Comparison of ENCODE assay signal across 13 mouse cellular contexts in the genomic region with DNA sequence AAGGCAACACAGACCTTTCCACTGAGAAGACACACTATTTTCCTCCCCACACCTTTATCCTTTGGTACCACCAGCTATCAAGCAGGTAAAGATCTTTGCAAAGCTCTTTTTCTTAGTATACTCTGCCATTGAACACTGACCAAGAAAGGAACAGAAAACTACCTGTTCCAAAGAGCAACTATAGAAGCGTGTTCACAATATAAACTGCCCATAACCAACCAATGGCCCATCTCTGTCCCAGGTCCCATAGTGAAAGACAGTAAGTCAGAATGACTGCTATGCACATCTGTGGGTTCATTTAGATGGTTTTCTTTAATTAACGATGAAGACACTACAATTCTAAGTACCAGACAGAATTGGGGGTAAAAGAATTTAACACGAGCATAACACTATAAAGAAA. TPM values are rescaled to one million over a fixed set of nuclear protein-coding genes. Genes with fewer than 3 reads are reported as not detected.
DNase-seq lines count a peak whose midpoint lies in the region; ATAC-seq and TF ChIP-seq lines count a peak whose summit lies in the region.
"Had no signal": no experiment of that assay in that cellular context is flagged by ENCODE, and none has a peak within 500 bp of the region (broad histone marks: within the 10 kb centered on the region; RNA-seq: fewer than 3 reads in every experiment).

Gm9747 (plus strand) TSS at position 301 of the 400 bp plus-strand sequence.

- no peak within 1 kb of the TSS for H3K9ac ChIP-seq in hindbrain, postnatal 0 days (replicated peaks; ENCODE audit: low read length)
- H3K9ac ChIP-seq in forebrain, embryonic 14.5 days (ENCODE audit: low read length): no peak within 1 kb of the TSS
- H3K9ac ChIP-seq in midbrain, embryonic 11.5 days (ENCODE audit: low read length): no peak within 1 kb of the TSS

- H3K4me1 ChIP-seq in hindbrain, embryonic 10.5 days (replicated peaks): peaks cover 3% of the 10 kb centered on the region; the same call in 1 of the 2 replicates
- H3K4me1 ChIP-seq in hindbrain, postnatal 0 days (ENCODE audit: insufficient read depth, low read length): no peaks in the 10 kb centered on the region
- no peaks in the 10 kb centered on the region for H3K4me1 ChIP-seq in embryonic facial prominence, embryonic 10.5 days
- no peaks in the 10 kb centered on the region for H3K4me1 ChIP-seq in forebrain, embryonic 14.5 days (ENCODE audit: control insufficient read depth, insufficient read depth, low read length)
- H3K4me1 ChIP-seq in midbrain, embryonic 11.5 days (ENCODE audit: control insufficient read depth, insufficient read depth, low read length): no peaks in the 10 kb centered on the region

- no peaks in the 10 kb centered on the region for H3K27me3 ChIP-seq in hindbrain, embryonic 10.5 days (ENCODE audit: insufficient read depth, poor library complexity, severe bottlenecking)
- H3K27me3 ChIP-seq in hindbrain, postnatal 0 days (ENCODE audit: insufficient read depth, low read length): no peaks in the 10 kb centered on the region
- H3K27me3 ChIP-seq in embryonic facial prominence, embryonic 10.5 days (replicated peaks; ENCODE audit: low read depth, poor library complexity, severe bottlenecking): no peaks in the 10 kb centered on the region
- no peaks in the 10 kb centered on the region for H3K27me3 ChIP-seq in forebrain, embryonic 14.5 days (replicated peaks; ENCODE audit: control insufficient read depth, insufficient read depth, low read length)
- no peaks in the 10 kb centered on the region for H3K27me3 ChIP-seq in midbrain, embryonic 11.5 days (ENCODE audit: control insufficient read depth, insufficient read depth, low read length)

- H3K4me2 ChIP-seq in hindbrain, postnatal 0 days (ENCODE audit: low read depth, low read length): no peak within 1 kb of the TSS
- no peak within 1 kb of the TSS for H3K4me2 ChIP-seq in forebrain, embryonic 14.5 days (ENCODE audit: low read length)
- no peak within 1 kb of the TSS for H3K4me2 ChIP-seq in midbrain, embryonic 11.5 days

- no peak for TF ChIP-seq CTCF in hindbrain, postnatal 0 days (IDR thresholded peaks at IDR 0.05; ENCODE audit: low read depth)

- no peak for DNase-seq in hindbrain, embryonic 10.5 days (ENCODE audit: low spot score)
- DNase-seq in hindbrain, postnatal 0 days (ENCODE audit: low spot score): no peak
- no peak for DNase-seq in embryonic facial prominence, embryonic 10.5 days (ENCODE audit: low spot score)
- DNase-seq in forebrain, embryonic 14.5 days (ENCODE audit: low spot score): no peak
- DNase-seq in midbrain, embryonic 11.5 days (ENCODE audit: low spot score, missing footprints): no peak
- DNase-seq in gastrocnemius, adult 8-10 months (ENCODE audit: low spot score in 2 of 2): no peak
- no peak for DNase-seq in layer of hippocampus, adult 9-11 months
- DNase-seq: kidney, adult 2 months; right cerebral cortex, adult 18-20 months had no signal

- H3K36me3 ChIP-seq in hindbrain, embryonic 10.5 days: peaks cover 24% of the 10 kb centered on the region
- peaks cover 10% of the 10 kb centered on the region; the same call in 1 of the 2 replicates for H3K36me3 ChIP-seq in hindbrain, postnatal 0 days (ENCODE audit: insufficient read depth, low read length)
- H3K36me3 ChIP-seq in embryonic facial prominence, embryonic 10.5 days (replicated peaks): peaks cover 36% of the 10 kb centered on the region
- peaks cover 17% of the 10 kb centered on the region; the same call in 1 of the 2 replicates for H3K36me3 ChIP-seq in forebrain, embryonic 14.5 days (ENCODE audit: control insufficient read depth, insufficient read depth, low read length)
- H3K36me3 ChIP-seq in midbrain, embryonic 11.5 days (ENCODE audit: control insufficient read depth, insufficient read depth, low read length): no peaks in the 10 kb centered on the region

- ATAC-seq in hindbrain, postnatal 0 days: no peak
- no peak for ATAC-seq in forebrain, embryonic 14.5 days
- no peak for ATAC-seq in midbrain, embryonic 11.5 days (ENCODE audit: low FRiP score)
- ATAC-seq in granulocyte monocyte progenitor cell, adult 5-6 weeks (replicated peaks; ENCODE audit: poor library complexity, severe bottlenecking): no peak

- no peak within 1 kb of the TSS for H3K4me3 ChIP-seq in hindbrain, embryonic 10.5 days
- H3K4me3 ChIP-seq in hindbrain, postnatal 0 days (ENCODE audit: low read length): no peak within 1 kb of the TSS
- H3K4me3 ChIP-seq in embryonic facial prominence, embryonic 10.5 days: no peak within 1 kb of the TSS
- no peak within 1 kb of the TSS for H3K4me3 ChIP-seq in forebrain, embryonic 14.5 days (ENCODE audit: low read depth, low read length)
- H3K4me3 ChIP-seq in midbrain, embryonic 11.5 days (ENCODE audit: low read depth, low read length): no peak within 1 kb of the TSS

- H3K9me3 ChIP-seq in hindbrain, embryonic 10.5 days: no peaks in the 10 kb centered on the region
- no peaks in the 10 kb centered on the region for H3K9me3 ChIP-seq in hindbrain, postnatal 0 days (ENCODE audit: low read length)
- H3K9me3 ChIP-seq in embryonic facial prominence, embryonic 10.5 days: no peaks in the 10 kb centered on the region
- H3K9me3 ChIP-seq in forebrain, embryonic 14.5 days (replicated peaks; ENCODE audit: control insufficient read depth, low read length): no peaks in the 10 kb centered on the region
- no peaks in the 10 kb centered on the region for H3K9me3 ChIP-seq in midbrain, embryonic 11.5 days (ENCODE audit: control insufficient read depth, low read length)

- no peak within 1 kb of the TSS for H3K27ac ChIP-seq in hindbrain, embryonic 10.5 days
- H3K27ac ChIP-seq in hindbrain, postnatal 0 days: no peak within 1 kb of the TSS
- H3K27ac ChIP-seq in embryonic facial prominence, embryonic 10.5 days (replicated peaks): no peak within 1 kb of the TSS
- H3K27ac ChIP-seq in forebrain, embryonic 14.5 days (ENCODE audit: low read depth, low read length): no peak within 1 kb of the TSS
- H3K27ac ChIP-seq in midbrain, embryonic 11.5 days (ENCODE audit: low read depth, low read length): no peak within 1 kb of the TSS

- WGBS in hindbrain, embryonic 10.5 days: 97% methylated on average over 3 of the region's 3 CpGs
- WGBS in hindbrain, postnatal 0 days: 96% methylated on average over 3 of the region's 3 CpGs
- WGBS in embryonic facial prominence, embryonic 10.5 days: 92% methylated on average over 3 of the region's 3 CpGs
- 92% methylated on average over 3 of the region's 3 CpGs for WGBS in forebrain, embryonic 14.5 days
- 93% methylated on average over 3 of the region's 3 CpGs for WGBS in midbrain, embryonic 11.5 days

RNA-seq across cellular contexts. Expression of gene Gm9747, which starts in this region (rescaled TPM):
- 23.3 and 25.1 TPM in 2 replicates for polyA plus RNA-seq in hindbrain, embryonic 10.5 days (2016; fragmentation: Nextera tagmentation; extraction: Ambion mirVana)
- total RNA-seq in hindbrain, postnatal 0 days (2014; rRNA removed): not detected in 2 replicates
- 17.5 and 17.7 TPM in 2 replicates for polyA plus RNA-seq in hindbrain, postnatal 0 days (2015; fragmentation: Nextera tagmentation; extraction: Ambion mirVana)
- 18.7 and 24.9 TPM in 2 replicates for polyA plus RNA-seq in embryonic facial prominence, embryonic 10.5 days (2016; fragmentation: Nextera tagmentation; extraction: Ambion mirVana)
- 27.9 and 28.5 TPM in 2 replicates for polyA plus RNA-seq in forebrain, embryonic 14.5 days (2014; fragmentation: Nextera tagmentation; extraction: Ambion mirVana)
- polyA plus RNA-seq in midbrain, embryonic 11.5 days (2014; fragmentation: Nextera tagmentation; extraction: Ambion mirVana): 22.6 and 23.7 TPM in 2 replicates
- total RNA-seq in gastrocnemius, adult 8-10 months (2022): not detected
- not detected in 2 replicates for total RNA-seq in granulocyte monocyte progenitor cell, adult 5-6 weeks (2014; fragmentation: Nextera tagmentation)
- total RNA-seq in granulocyte monocyte progenitor cell, adult 5-6 weeks (2017): not detected in 2 replicates
- total RNA-seq: gastrocnemius, adult 18-20 months; left cerebral cortex, postnatal 25 days had no signal
- polyA plus RNA-seq: cortical plate, adult 2 months; kidney, adult 2 months had no signal
